Mouse (Mus musculus): ENCODE measurements at regions not wholly inside any gene's neighbourhood (a gene's known extent, or its start where the extent isn't known, plus 50 kb on each side); places are given as distances from the start of the nearest gene placed in this dataset.

GRCm38 (mm10) chr2:95232135-95232772, 794.3 kb upstream of the Api5 start:
- peak overlapping the region; percentile 21 for H3K4me3 ChIP-seq (ENCODE audit: low read length)
- no peaks in the 10 kb centered on the region for H3K36me3 ChIP-seq (ENCODE audit: insufficient read depth, low read length)
- ATAC-seq: peak; percentile 92
- peak; percentile 89 for TF ChIP-seq CTCF (IDR thresholded peaks at IDR 0.05; ENCODE audit: low read depth)
- 1% methylated on average over 15 of the region's 15 CpGs for WGBS
- no peaks in the 10 kb centered on the region for H3K9me3 ChIP-seq (ENCODE audit: low read length)
- H3K27ac ChIP-seq: no peak overlapping the region
- peak overlapping the region; percentile 56 for H3K4me2 ChIP-seq (ENCODE audit: low read depth, low read length)
- H3K4me1 ChIP-seq (ENCODE audit: insufficient read depth, low read length): no peaks in the 10 kb centered on the region
- H3K27me3 ChIP-seq (ENCODE audit: insufficient read depth, low read length): no peaks in the 10 kb centered on the region
- DNase-seq (ENCODE audit: low spot score): peak; percentile 89
- 0 out of 2 replicates have a peak overlapping the region, but pooled peaks have one; percentile 25 for H3K9ac ChIP-seq (replicated peaks; ENCODE audit: low read length)

DNA sequence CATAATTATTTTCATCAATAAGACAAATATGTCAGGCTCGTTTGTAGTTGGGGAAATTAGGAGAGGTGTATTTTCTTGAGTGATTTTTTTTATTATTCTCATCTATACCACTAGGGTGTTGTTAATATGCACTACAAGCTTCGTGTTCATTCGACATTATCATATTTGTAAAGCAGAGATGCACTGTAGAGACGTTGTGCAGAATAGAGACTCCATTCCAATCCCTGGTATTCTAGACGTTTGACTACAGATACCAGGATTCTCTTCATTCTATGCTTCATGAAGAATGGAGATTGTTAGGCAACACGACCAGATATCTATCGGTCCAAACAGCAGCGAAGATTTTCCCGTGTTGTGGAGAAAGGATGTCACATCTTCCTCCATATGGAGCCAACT, 793.8 kb upstream of the Api5 start:
- ATAC-seq (peak; percentile 30), DNase-seq (ENCODE audit: low spot score) (no peak)
- Histone ChIP-seq H3K9me3 (ENCODE audit: low read length) (no peaks in the 10 kb centered on the region), H3K4me1 (ENCODE audit: insufficient read depth, low read length) (no peaks in the 10 kb centered on the region), H3K4me3 (ENCODE audit: low read length) (no peak overlapping the region), H3K36me3 (ENCODE audit: insufficient read depth, low read length) (no peaks in the 10 kb centered on the region), H3K9ac (replicated peaks; ENCODE audit: low read length) (no peak overlapping the region), H3K4me2 (ENCODE audit: low read depth, low read length) (peak overlapping the region; percentile 56; the same call in 1 of the 2 replicates), H3K27ac (no peak overlapping the region), H3K27me3 (ENCODE audit: insufficient read depth, low read length) (no peaks in the 10 kb centered on the region)
- 25% methylated on average over 9 of the region's 9 CpGs for WGBS
- TF ChIP-seq CTCF (IDR thresholded peaks at IDR 0.05; ENCODE audit: low read depth): no peak

- TF ChIP-seq CTCF (IDR thresholded peaks at IDR 0.05; ENCODE audit: low read depth): no peak
- no peak for ATAC-seq
- Histone ChIP-seq H3K4me3 (ENCODE audit: low read length) (no peak overlapping the region), H3K36me3 (ENCODE audit: insufficient read depth, low read length) (no peaks in the 10 kb centered on the region), H3K4me1 (ENCODE audit: insufficient read depth, low read length) (no peaks in the 10 kb centered on the region), H3K9me3 (ENCODE audit: low read length) (no peaks in the 10 kb centered on the region), H3K27ac (no peak overlapping the region), H3K4me2 (ENCODE audit: low read depth, low read length) (no peak overlapping the region), H3K27me3 (ENCODE audit: insufficient read depth, low read length) (no peaks in the 10 kb centered on the region), H3K9ac (replicated peaks; ENCODE audit: low read length) (no peak overlapping the region)
- no peak for DNase-seq (ENCODE audit: low spot score)
- WGBS: 86% methylated on average over 2 of the region's 2 CpGs
Observed at GRCm38 (mm10) chr2:95229386-95229785, 791.5 kb upstream of the Api5 start.

GRCm38 (mm10) chr2:95210216-95210941, 772.4 kb upstream of the Api5 start:
- H3K4me2 ChIP-seq (ENCODE audit: low read depth, low read length): no peak overlapping the region
- no peaks in the 10 kb centered on the region for H3K4me1 ChIP-seq (ENCODE audit: insufficient read depth, low read length)
- H3K9me3 ChIP-seq (ENCODE audit: low read length): no peaks in the 10 kb centered on the region
- WGBS: 68% methylated on average over 4 of the region's 4 CpGs
- ATAC-seq: no peak
- H3K27me3 ChIP-seq (ENCODE audit: insufficient read depth, low read length): no peaks in the 10 kb centered on the region
- H3K9ac ChIP-seq (replicated peaks; ENCODE audit: low read length): no peak overlapping the region
- DNase-seq (ENCODE audit: low spot score): peak; percentile 3
- H3K27ac ChIP-seq: no peak overlapping the region
- no peaks in the 10 kb centered on the region for H3K36me3 ChIP-seq (ENCODE audit: insufficient read depth, low read length)
- no peak for TF ChIP-seq CTCF (IDR thresholded peaks at IDR 0.05; ENCODE audit: low read depth)
- H3K4me3 ChIP-seq (ENCODE audit: low read length): no peak overlapping the region

All from hindbrain, postnatal 0 days (tissue).